Mouse (Mus musculus) left cerebral cortex, adult 9 months (tissue): ENCODE results near the gene 1700020L24Rik.

ENCODE experiments used
- DNase-seq, 2 experiments: peaks; one replicate each; pipeline ENCODE4 v3.0.0; 2022; ENCODE audit warnings: low spot score in 2 of 2

The 1700020L24Rik gene

DNA sequence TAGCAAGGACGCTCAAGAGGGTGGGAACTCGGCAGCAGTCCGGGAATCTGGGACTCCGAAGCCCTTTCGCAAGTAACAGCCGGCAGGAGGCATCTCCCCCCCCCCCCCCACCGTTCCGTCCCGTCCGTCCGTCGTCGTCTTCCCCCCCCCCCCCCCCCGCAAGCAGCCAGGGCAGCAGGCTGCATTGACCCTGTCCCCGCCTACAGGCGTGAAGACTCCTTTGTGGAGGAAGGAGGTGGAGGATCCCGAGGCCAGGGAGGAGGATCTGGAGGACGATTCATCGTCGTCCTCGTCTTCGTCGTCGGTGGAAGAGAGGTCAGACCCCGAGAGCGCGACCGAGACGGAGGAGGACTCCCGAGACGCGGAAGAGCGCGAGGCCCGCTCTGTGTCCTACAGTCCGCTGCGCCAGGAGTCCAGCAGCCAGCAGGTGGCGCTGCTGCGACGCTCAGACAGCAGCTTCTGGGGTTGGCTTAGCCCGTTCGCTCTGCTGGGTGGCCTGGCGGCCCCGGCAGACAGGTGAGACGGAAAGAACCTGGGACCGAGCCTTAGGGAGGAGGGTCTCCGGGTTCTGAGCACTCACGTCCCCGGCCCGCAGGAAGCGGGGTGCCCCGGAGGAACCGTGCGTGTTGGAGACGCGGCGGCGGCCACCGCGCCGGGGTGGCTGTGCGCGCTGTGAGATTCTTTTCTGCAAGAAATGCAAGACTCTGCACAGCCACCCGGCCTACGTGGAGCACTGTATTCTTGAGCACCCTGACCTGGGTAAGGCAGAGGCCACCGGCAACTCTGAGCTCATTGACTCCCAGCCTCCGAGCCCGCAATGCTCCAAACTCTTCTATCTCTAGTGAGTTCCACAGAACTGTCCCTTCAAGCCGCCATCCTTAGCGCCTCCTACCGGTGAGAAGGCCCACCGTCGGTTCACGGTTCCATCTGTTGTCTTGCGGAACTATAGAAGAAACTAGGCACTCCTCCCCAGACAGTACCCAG is 2.9 kb downstream of the 1700020L24Rik start:
- DNase-seq = peak in 1 of 2 experiments; percentile 86

- no peak for DNase-seq
Observed at GRCm38 (mm10) chr11:83441235-83441634, 3.8 kb downstream of the 1700020L24Rik start.

DNA sequence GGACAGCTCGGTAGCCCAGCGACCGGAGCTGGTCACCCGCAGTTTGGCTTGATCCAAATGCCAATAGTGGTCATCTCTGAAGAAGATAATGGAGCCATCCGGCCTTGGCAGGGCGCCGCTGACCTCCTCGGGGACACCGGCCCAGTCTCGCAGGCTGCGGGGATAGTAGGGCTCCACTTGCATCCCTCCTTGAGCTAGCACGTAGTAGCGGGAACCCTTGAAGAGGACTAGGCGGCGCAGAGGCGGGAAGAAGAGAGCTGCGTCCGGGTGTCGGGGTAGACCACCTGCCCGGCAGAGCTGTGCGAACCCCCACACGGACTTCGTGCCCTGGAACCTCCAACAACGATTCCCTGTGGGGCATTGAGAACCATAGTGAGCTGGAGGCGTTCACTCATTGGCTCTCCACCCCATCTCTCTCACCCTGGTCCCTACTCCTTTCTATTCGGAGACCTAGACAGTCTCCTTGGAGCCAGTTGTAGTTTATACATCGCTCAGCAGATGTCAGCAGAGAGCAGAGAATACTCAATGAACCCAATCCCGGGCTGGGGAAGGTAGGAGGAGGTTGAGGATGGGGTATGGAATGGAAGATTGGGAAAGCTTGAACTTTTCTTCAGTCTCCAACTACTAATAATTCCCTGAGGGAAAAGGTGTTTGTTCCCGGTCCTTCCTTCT is 5.3 kb downstream of the 1700020L24Rik start:
- DNase-seq = peak in 1 of 2 experiments; percentile 87

DNA sequence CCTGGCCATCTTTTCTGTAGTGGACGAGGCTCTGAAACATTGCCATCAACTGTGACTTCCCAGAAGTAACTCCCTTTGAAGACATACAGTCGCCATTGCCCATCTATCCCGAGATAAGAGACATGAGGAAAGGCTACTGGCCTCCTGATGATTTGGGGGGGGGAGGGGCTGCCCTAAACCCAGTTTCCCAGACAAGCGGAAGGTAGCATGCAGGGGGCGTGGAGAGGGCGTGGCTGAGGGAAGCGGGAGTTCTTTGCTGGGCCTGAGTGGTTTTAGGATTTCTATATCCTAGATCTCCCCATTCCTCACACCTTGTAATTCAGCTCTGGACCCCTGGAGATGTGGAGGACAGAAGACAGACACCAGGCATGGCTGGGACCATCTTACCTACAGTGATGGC is 6.3 kb downstream of the 1700020L24Rik start:
- DNase-seq = no peak

- no peak for DNase-seq
Observed at GRCm38 (mm10) chr11:83445001-83445400, 7.5 kb downstream of the 1700020L24Rik start.

- no peak for DNase-seq
Observed at GRCm38 (mm10) chr11:83447612-83448011, 10.1 kb downstream of the 1700020L24Rik start.

GRCm38 (mm10) chr11:83448021-83448926 is 10.8 kb downstream of the 1700020L24Rik start:
- no peak for DNase-seq

DNA sequence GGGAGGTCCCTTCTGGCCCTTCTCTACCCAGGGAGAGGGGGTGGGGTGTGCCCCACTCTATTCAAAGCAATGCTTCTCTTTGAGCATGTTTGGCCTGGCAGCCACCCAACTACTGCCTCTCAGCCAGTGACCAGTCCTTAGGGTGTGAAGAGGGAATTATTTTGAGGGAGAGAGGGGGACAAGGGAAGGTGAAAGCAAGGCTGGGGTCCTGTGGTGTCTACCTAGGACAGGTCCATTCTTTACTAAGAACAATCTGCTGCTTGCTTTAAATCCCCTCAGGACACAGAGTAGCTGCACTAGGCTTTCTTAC is 11.4 kb downstream of the 1700020L24Rik start:
- no peak for DNase-seq

GRCm38 (mm10) chr11:83449298-83449697 is 11.8 kb downstream of the 1700020L24Rik start:
- DNase-seq = no peak

GRCm38 (mm10) chr11:83450550-83450949 is 13.1 kb downstream of the 1700020L24Rik start:
- no peak for DNase-seq

DNA sequence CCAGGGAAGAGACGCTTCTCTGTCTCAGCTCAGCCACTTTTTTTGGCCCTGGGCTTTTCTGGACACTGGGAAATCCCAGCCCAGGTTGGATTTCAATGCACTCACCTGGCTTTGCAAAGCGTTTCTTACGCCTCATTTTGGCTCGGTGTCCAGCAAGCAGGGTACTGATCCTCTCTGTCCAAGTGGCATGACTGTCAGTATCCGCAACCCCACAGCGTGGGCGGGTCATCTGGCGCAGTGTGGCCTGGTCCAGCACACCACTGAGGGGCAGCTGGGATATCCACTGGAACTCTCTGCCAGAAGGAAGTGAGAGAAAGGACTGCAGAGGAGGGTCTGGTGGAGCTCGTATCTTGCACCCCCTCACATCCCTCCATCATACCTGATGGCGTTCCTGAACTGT is 13.8 kb downstream of the 1700020L24Rik start:
- no peak for DNase-seq

DNA sequence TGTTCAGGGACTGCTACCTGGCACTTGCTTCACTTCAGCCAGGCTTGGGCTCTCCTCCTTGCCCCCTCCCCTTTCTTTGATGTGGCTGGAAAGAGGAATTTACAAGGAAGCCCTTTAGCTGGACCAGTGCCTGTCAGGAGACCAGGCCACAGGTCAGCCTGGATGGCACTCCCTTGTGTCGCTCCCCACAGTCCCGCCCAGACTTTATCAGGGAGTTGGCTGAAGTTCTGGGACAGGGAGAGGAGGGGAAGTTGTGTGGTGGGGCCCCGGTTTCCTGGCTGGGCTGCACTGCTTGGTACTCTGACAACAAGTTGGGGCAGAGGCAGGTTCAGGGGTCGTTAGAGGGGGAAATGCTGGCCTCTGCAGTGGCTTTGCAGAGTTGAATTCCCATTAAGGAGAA is 17.1 kb downstream of the 1700020L24Rik start:
- no peak for DNase-seq

DNA sequence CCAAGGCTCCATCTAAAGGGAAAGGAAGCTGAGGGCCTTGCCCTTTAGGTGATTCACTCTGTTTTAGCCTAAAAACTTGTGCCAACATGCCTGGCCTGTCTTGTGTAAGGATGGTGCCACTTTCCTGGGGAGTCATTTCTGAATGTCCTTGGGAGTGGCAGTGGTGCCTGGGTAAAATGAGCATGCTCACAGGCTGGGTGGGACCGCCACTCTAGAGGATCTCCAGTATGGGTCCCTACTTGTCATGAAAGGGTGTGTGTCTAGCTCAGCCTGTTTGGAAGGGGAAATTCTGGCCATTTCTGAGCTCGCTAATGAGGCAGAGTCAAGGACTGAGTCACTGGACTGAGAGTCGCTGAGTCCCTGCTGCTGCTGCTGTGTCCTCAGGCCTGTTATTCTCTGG is 18.1 kb downstream of the 1700020L24Rik start:
- no peak for DNase-seq

- DNase-seq = no peak
Observed at GRCm38 (mm10) chr11:83457257-83457656, 19.8 kb downstream of the 1700020L24Rik start.

- DNase-seq = no peak
Observed at GRCm38 (mm10) chr11:83457912-83458601, 20.6 kb downstream of the 1700020L24Rik start.

GRCm38 (mm10) chr11:83461462-83462027 is 24.1 kb downstream of the 1700020L24Rik start:
- DNase-seq = no peak

DNA sequence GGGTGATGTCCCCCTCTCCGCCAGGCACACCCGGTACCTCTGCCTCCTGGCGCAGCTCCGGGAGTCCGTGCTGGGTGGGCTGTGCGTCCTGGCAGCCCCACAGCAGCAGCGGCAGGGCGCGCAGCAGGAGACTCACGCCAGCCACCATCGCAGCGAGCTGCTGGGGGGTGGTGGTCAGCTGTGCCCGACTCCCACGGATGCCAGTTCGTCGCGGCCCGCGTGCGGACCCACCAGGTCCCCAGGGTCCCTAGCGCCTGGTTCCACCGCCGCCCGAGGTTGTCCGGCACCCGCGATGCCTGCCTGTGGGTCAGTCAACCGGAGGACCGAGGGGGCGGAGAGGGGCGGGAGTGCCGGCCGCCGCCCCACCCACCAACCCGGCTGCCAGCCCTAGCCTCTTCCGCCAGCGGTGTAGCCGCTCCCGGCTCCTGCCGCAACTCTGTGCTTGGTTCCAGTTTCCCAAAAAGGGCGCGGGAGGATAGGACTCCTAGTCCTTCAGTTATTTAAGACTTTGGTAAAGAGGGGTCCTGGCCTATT is 25.3 kb downstream of the 1700020L24Rik start, which contains the start of gene Mmp28:
Gene Mmp28, minus strand, starts transcription at position 361 of the 534 bp plus-strand sequence.
- no peak for DNase-seq

GRCm38 (mm10) chr11:83465976-83466375 is 28.5 kb downstream of the 1700020L24Rik start:
- no peak for DNase-seq

GRCm38 (mm10) chr11:83467120-83467652 is 29.7 kb downstream of the 1700020L24Rik start:
- DNase-seq = no peak

- DNase-seq = no peak
Observed at GRCm38 (mm10) chr11:83468765-83469164, 31.3 kb downstream of the 1700020L24Rik start.
